ENCODE assay signal across 8 mouse cellular contexts in the genomic region with DNA sequence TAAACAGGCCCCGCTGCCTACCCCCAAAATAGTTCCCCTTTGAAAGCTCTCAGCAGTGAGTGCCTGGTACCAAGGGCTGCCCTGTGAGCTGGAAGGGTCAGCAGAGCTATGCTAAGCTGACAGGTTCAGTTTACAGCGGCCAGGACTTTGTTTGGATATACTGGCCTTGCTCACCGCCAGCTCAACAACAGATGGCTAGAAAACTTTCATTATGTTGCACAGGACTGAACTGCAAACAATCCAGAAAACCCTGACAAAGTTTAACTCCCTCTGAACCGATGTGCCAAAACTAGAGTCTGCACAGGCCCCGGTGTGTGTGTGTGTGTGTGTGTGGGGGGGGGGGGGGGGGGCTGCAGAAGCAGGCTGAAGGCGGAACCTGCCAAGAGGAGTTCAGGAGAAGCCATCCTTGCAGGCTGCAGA.
DNase-seq lines count a peak whose midpoint lies in the region; ATAC-seq and TF ChIP-seq lines count a peak whose summit lies in the region.
"Had no signal": no experiment of that assay in that cellular context is flagged by ENCODE, and none has a peak within 500 bp of the region (broad histone marks: within the 10 kb centered on the region; RNA-seq: fewer than 3 reads in every experiment).

No protein-coding gene starts in this region.

- no peak overlapping the region for H3K4me3 ChIP-seq in embryonic facial prominence, embryonic 11.5 days (ENCODE audit: low read depth, low read length)
- no peak overlapping the region for H3K4me3 ChIP-seq in hindbrain, postnatal 0 days (ENCODE audit: low read length)
- H3K4me3 ChIP-seq in liver, embryonic 15.5 days (replicated peaks): no peak overlapping the region
- H3K4me3 ChIP-seq in stomach, postnatal 0 days (ENCODE audit: low read depth, low read length): no peak overlapping the region

- peak; percentile 82 for DNase-seq in embryo, embryonic 10 days (ENCODE audit: low spot score)
- peak; percentile 64 for DNase-seq in embryonic facial prominence, embryonic 11.5 days (ENCODE audit: low spot score)
- peak; percentile 15 for DNase-seq in hindbrain, postnatal 0 days (ENCODE audit: low spot score)
- DNase-seq in stomach, postnatal 0 days (ENCODE audit: low spot score): peak; percentile 42
- no peak for DNase-seq in layer of hippocampus, adult 9-10 months (ENCODE audit: low spot score)
- DNase-seq in right cerebral cortex, postnatal 14 days: no peak

- WGBS in embryonic facial prominence, embryonic 11.5 days: under 1% methylated on average over 6 of the region's 6 CpGs
- WGBS in hindbrain, postnatal 0 days: 14% methylated on average over 6 of the region's 6 CpGs
- 42% methylated on average over 6 of the region's 6 CpGs for WGBS in liver, embryonic 15.5 days (ENCODE audit: insufficient replicate concordance)
- 11% methylated on average over 6 of the region's 6 CpGs for WGBS in stomach, postnatal 0 days

- peaks cover 4% of the 10 kb centered on the region for H3K4me1 ChIP-seq in embryonic facial prominence, embryonic 11.5 days (ENCODE audit: control insufficient read depth, insufficient read depth, low read length)
- H3K4me1 ChIP-seq in hindbrain, postnatal 0 days (ENCODE audit: insufficient read depth, low read length): 0 out of 2 replicates have a peak, but pooled peaks cover 2% of the 10 kb centered on the region
- H3K4me1 ChIP-seq in liver, embryonic 15.5 days (replicated peaks): peaks cover 28% of the 10 kb centered on the region
- H3K4me1 ChIP-seq in stomach, postnatal 0 days (replicated peaks; ENCODE audit: control insufficient read depth, insufficient read depth): peaks cover 4% of the 10 kb centered on the region; the same call in 1 of the 2 replicates

- no peak for TF ChIP-seq EP300 in stomach, postnatal 0 days (optimal IDR thresholded peaks at IDR 0.05)

- ATAC-seq in embryonic facial prominence, embryonic 11.5 days (replicated peaks; ENCODE audit: insufficient number of reproducible peaks, low FRiP score, low TSS enrichment, low read depth): peak; percentile 56; the same call in 1 of the 2 replicates
- peak; percentile 43; the same call in 1 of the 2 replicates for ATAC-seq in hindbrain, postnatal 0 days
- peak; percentile 83 for ATAC-seq in liver, embryonic 15.5 days (ENCODE audit: insufficient read depth)
- peak; percentile 64 for ATAC-seq in stomach, postnatal 0 days (ENCODE audit: low FRiP score, low TSS enrichment)

- no peaks in the 10 kb centered on the region for H3K36me3 ChIP-seq in embryonic facial prominence, embryonic 11.5 days (replicated peaks; ENCODE audit: control insufficient read depth, insufficient read depth, low read depth, low read length)
- no peaks in the 10 kb centered on the region for H3K36me3 ChIP-seq in hindbrain, postnatal 0 days (ENCODE audit: insufficient read depth, low read length)
- H3K36me3 ChIP-seq in liver, embryonic 15.5 days (replicated peaks): no peaks in the 10 kb centered on the region
- H3K36me3 ChIP-seq in stomach, postnatal 0 days (ENCODE audit: control insufficient read depth, insufficient read depth, low read length): no peaks in the 10 kb centered on the region

- peak overlapping the region; percentile 47; the same call in 1 of the 2 replicates for H3K27ac ChIP-seq in embryonic facial prominence, embryonic 11.5 days (replicated peaks; ENCODE audit: low read depth, low read length)
- H3K27ac ChIP-seq in hindbrain, postnatal 0 days: no peak overlapping the region
- peak overlapping the region; percentile 61 for H3K27ac ChIP-seq in liver, embryonic 15.5 days (replicated peaks)
- peak overlapping the region; percentile 59 for H3K27ac ChIP-seq in stomach, postnatal 0 days (replicated peaks)
- H3K27ac ChIP-seq: macrophage had no signal

- peak overlapping the region; percentile 19 for H3K4me2 ChIP-seq in embryonic facial prominence, embryonic 11.5 days (ENCODE audit: low read depth, low read length)
- peak overlapping the region; percentile 23; the same call in 1 of the 2 replicates for H3K4me2 ChIP-seq in hindbrain, postnatal 0 days (ENCODE audit: low read depth, low read length)
- H3K4me2 ChIP-seq in liver, embryonic 15.5 days: peak overlapping the region; percentile 18; the same call in 1 of the 2 replicates
- peak overlapping the region; percentile 46 for H3K4me2 ChIP-seq in stomach, postnatal 0 days (replicated peaks; ENCODE audit: low read depth)

- H3K9ac ChIP-seq in embryonic facial prominence, embryonic 11.5 days (replicated peaks; ENCODE audit: low read length): 0 out of 2 replicates have a peak overlapping the region, but pooled peaks have one; percentile 37
- H3K9ac ChIP-seq in hindbrain, postnatal 0 days (replicated peaks; ENCODE audit: low read length): no peak overlapping the region
- no peak overlapping the region for H3K9ac ChIP-seq in liver, embryonic 15.5 days
- peak overlapping the region; percentile 45; the same call in 1 of the 2 replicates for H3K9ac ChIP-seq in stomach, postnatal 0 days (ENCODE audit: low read length)

- H3K27me3 ChIP-seq in embryonic facial prominence, embryonic 11.5 days (ENCODE audit: control insufficient read depth, insufficient read depth, low read length): no peaks in the 10 kb centered on the region
- H3K27me3 ChIP-seq in hindbrain, postnatal 0 days (ENCODE audit: insufficient read depth, low read length): no peaks in the 10 kb centered on the region
- no peaks in the 10 kb centered on the region for H3K27me3 ChIP-seq in liver, embryonic 15.5 days
- no peaks in the 10 kb centered on the region for H3K27me3 ChIP-seq in stomach, postnatal 0 days (ENCODE audit: control insufficient read depth, insufficient read depth, low read length)

- H3K9me3 ChIP-seq in embryonic facial prominence, embryonic 11.5 days (replicated peaks; ENCODE audit: control insufficient read depth, low read length): no peaks in the 10 kb centered on the region
- no peaks in the 10 kb centered on the region for H3K9me3 ChIP-seq in hindbrain, postnatal 0 days (ENCODE audit: low read length)
- H3K9me3 ChIP-seq in liver, embryonic 15.5 days (replicated peaks): no peaks in the 10 kb centered on the region
- H3K9me3 ChIP-seq in stomach, postnatal 0 days (ENCODE audit: control insufficient read depth, low read length): no peaks in the 10 kb centered on the region

- no peak for TF ChIP-seq CTCF in hindbrain, postnatal 0 days (IDR thresholded peaks at IDR 0.05; ENCODE audit: low read depth)
- TF ChIP-seq CTCF in stomach, postnatal 0 days (IDR thresholded peaks at IDR 0.05; ENCODE audit: low read depth): no peak

Comparison
In these comparisons a context has a peak if more than half of its experiments do, and no peak if none do; other contexts are left out.
1. DNase-seq: peak in embryo, embryonic 10 days (single experiment), embryonic facial prominence, embryonic 11.5 days (single experiment), hindbrain, postnatal 0 days (single experiment) and stomach, postnatal 0 days (single experiment); none in layer of hippocampus, adult 9-10 months (single experiment) and right cerebral cortex, postnatal 14 days (single experiment).
2. H3K9ac ChIP-seq: peak in embryonic facial prominence, embryonic 11.5 days (single experiment) and stomach, postnatal 0 days (single experiment); none in hindbrain, postnatal 0 days (single experiment) and liver, embryonic 15.5 days (single experiment).
3. Peak in every context shown above with its lines, with median percentiles within 50 percentile points of each other: ATAC-seq and H3K4me2 ChIP-seq.